Mouse (Mus musculus) cortical plate, adult 2 months (tissue): ENCODE measurements around the gene Bmpr2.

Experiments
- CTCF ChIP-seq: fragments of 200-500 bp; IDR thresholded peaks from 2 replicates; pipeline ENCODE4 v1.5.1; 2011; ENCODE audit warnings: mild to moderate bottlenecking, control low read depth, low read length; ENCODE audit not compliant: insufficient read depth; ENCODE audit errors: extremely low read depth
- POLR2A ChIP-seq: fragments of 200-500 bp; IDR thresholded peaks from 2 replicates; pipeline ENCODE4 v1.6.1; 2011; ENCODE audit warnings: mild to moderate bottlenecking, low read length, control low read depth; ENCODE audit not compliant: insufficient read depth; ENCODE audit errors: extremely low read depth

GRCm38 (mm10) chr1:59886899-59887298, 123.7 kb downstream of the Bmpr2 start:
- TF ChIP-seq POLR2A (no peak), CTCF (no peak)
